Mouse (Mus musculus) cerebellum, adult 2 months (tissue): ENCODE measurements around the gene Odf4.

Source experiments
- CTCF ChIP-seq: fragments of 200-500 bp; IDR thresholded peaks from 2 replicates; pipeline ENCODE4 v1.5.1; 2011; ENCODE audit warnings: low read depth, mild to moderate bottlenecking, control low read depth, low read length, moderate library complexity, borderline replicate concordance; ENCODE audit not compliant: insufficient read depth
- POLR2A ChIP-seq: fragments of 200-500 bp; IDR thresholded peaks from 2 replicates; pipeline ENCODE4 v1.6.1; 2011; ENCODE audit warnings: low read length, control low read depth, borderline replicate concordance; ENCODE audit not compliant: insufficient read depth

- peak; percentile 60; the same call in 1 of the 2 replicates for TF ChIP-seq CTCF
- no peak for TF ChIP-seq POLR2A
Observed at GRCm38 (mm10) chr11:68904375-68905137, 22.3 kb downstream of the Odf4 start.
